Mouse (Mus musculus): Measurements from ENCODE around the gene Gdf7. TPM values are rescaled to one million over a fixed set of nuclear protein-coding genes. Genes with fewer than 3 reads are reported as not detected.

Gene Gdf7
- total RNA-seq, 2 experiments from 2014 or later = not detected

DNA sequence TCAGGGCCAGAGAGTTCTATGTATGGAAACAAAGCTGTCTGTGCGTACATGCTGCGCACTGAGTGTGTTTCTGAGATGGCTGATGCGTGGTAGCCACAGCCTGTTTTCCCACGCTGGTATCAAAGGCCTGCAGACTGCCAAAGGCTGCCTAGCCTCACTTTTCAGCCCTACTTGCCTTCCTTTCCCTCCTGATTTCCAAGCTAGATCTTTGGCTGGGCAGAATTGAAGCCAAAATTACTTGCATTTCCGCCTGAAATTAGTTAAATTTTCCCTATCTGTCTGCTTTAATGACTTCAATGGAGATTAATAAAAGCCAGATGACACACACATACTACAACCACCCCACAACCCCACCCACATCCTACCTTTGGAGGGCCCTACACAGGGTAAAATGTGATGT, 1.2 kb downstream of the Gdf7 start:
- H3K27ac ChIP-seq = no peak overlapping the region
- TF ChIP-seq CTCF (conservative IDR thresholded peaks at IDR 0.05) = no peak
- no peak overlapping the region for H3K4me3 ChIP-seq
- DNase-seq (ENCODE audit: low spot score in 2 of 2) = no peak

GRCm38 (mm10) chr12:8300111-8300480, 1.7 kb downstream of the Gdf7 start:
- H3K27ac ChIP-seq = no peak overlapping the region
- no peak for DNase-seq (ENCODE audit: low spot score in 2 of 2)
- H3K4me3 ChIP-seq = no peak overlapping the region
- no peak for TF ChIP-seq CTCF (conservative IDR thresholded peaks at IDR 0.05)

- no peak overlapping the region for H3K4me3 ChIP-seq
- no peak for TF ChIP-seq CTCF (conservative IDR thresholded peaks at IDR 0.05)
- no peak for DNase-seq (ENCODE audit: low spot score in 2 of 2)
- no peak overlapping the region for H3K27ac ChIP-seq
Observed at GRCm38 (mm10) chr12:8299143-8300110, 2.3 kb downstream of the Gdf7 start.

DNA sequence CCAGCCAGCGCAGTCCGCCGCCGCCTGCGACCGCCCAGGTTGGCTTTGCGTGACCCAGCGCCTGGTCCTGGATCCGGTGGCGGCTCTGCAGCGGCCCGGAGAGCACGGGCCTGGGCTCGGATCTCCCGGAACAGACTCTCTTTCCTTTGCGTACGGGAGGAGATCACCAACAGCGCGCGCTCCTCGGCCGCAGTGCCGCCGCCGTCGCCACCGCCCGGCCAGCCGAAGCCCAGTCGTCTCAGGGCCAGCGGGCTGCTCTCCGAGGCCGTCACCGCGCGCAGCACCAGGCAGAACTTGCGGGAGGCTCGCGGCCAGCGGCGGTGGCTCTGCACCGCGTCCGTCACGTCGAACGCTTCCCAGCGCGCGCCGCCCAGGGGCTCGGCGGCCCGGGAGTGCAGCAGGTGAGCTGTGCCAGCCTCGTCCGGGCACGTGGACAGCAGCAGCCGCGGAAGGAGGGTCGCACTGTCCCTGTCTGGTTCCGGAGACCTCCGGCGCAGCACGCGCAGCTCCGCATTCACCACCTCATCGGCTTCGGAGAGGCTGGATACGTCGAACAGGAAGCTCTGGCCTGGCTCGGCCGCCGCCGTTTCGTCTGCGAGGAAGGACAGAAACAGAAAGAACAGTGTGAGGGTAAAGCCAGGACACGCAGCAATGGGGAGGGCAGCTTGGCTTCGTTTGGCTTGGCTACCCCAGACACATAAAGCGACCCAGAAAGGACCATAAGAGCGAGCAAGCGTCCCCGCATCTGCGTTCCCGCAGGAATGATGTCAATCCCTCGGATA, 3.2 kb downstream of the Gdf7 start:
- Histone ChIP-seq H3K27ac (no peak overlapping the region), H3K4me3 (no peak overlapping the region)
- DNase-seq (ENCODE audit: low spot score in 2 of 2) = no peak
- no peak for TF ChIP-seq CTCF (conservative IDR thresholded peaks at IDR 0.05)

- no peak for TF ChIP-seq CTCF (conservative IDR thresholded peaks at IDR 0.05)
- no peak overlapping the region for H3K27ac ChIP-seq
- no peak overlapping the region for H3K4me3 ChIP-seq
- DNase-seq (ENCODE audit: low spot score in 2 of 2) = no peak
Observed at GRCm38 (mm10) chr12:8297586-8298214, 4.1 kb downstream of the Gdf7 start.

DNA sequence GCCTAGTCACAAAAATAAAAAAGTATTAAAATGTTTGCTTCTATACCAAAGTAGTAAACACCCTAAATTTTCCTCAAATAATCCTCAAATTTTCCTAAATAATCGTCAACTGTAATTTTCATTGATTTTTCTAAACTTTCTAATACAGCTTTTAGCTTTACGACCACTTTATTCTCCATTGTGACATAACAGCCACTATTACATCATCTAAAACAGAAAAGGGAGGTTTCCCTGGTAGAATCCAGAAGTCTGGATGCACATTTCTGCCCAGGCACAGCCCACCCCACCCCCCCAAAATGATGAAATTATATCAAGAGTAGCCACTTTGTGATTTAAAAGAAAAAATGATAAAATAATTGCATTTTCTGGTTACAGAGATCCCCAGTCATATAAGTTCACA, 5.6 kb downstream of the Gdf7 start:
- no peak for TF ChIP-seq CTCF (conservative IDR thresholded peaks at IDR 0.05)
- no peak for DNase-seq (ENCODE audit: low spot score in 2 of 2)
- H3K27ac ChIP-seq = no peak overlapping the region
- no peak overlapping the region for H3K4me3 ChIP-seq

DNA sequence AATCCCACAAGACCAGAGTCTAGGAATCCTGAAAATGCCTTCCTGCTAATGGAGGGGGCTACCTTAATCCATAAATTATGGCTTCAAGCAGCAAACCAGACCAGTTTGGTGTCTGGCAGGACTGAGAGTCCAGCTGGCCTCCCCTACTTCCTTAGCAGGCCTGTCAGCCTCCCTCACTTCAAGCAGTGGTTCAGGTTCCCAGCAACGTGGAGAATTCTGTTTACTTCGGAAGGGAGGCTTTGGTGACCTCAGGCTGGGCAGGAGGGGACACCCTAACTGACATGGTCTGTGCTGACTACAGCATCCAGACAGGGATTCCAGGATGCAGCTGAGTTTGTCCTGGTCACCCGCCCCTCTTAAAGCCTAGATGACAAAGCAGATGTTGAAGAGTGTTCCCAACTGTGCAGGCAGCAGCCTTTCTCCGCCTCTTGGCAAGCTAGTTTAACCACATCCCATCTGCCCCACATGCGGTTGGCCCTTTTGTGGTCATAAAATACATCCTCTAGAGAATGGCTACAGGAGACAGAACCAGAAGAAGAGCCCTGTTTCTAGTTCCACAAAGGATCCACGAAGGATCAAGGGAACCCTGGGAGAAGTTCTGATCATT, 6.3 kb downstream of the Gdf7 start:
- no peak for DNase-seq (ENCODE audit: low spot score in 2 of 2)
- Histone ChIP-seq H3K27ac (no peak overlapping the region), H3K4me3 (no peak overlapping the region)
- no peak for TF ChIP-seq CTCF (conservative IDR thresholded peaks at IDR 0.05)

- H3K27ac ChIP-seq = 0 out of 2 replicates have a peak overlapping the region, but pooled peaks have one; percentile 18
Observed at GRCm38 (mm10) chr12:8291157-8291853, 10.4 kb downstream of the Gdf7 start.

DNA sequence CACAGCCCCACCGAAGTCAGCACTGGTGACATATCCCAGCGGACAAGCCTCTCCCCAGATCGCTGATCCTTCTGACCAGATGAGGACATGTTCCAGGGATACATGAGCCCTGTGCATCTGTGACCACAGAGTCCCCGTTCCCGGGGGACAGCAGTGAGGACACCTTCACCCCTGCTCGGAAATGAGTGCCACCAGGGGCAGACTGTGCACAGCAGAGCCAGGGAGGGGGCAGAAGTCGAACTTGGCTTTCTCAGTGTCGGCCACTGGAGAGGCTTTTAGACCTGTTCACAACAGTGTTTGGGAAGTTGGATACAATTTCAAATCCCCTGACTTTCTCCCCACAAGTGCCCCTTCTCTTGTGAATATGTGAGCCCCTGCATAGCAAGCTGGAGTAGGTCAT, 12.3 kb downstream of the Gdf7 start:
- no peak overlapping the region for H3K27ac ChIP-seq
- no peak for TF ChIP-seq CTCF (conservative IDR thresholded peaks at IDR 0.05)
- H3K4me3 ChIP-seq = no peak overlapping the region
- DNase-seq (ENCODE audit: low spot score in 2 of 2) = no peak

More at GRCm38 (mm10) chr12:8291157-8291853, 10.4 kb downstream of the Gdf7 start:
- TF ChIP-seq CTCF (conservative IDR thresholded peaks at IDR 0.05) = no peak
- peak overlapping the region; percentile 49 for H3K4me3 ChIP-seq
- no peak for DNase-seq (ENCODE audit: low spot score in 2 of 2)

- no peak for DNase-seq (ENCODE audit: low spot score in 2 of 2)
- TF ChIP-seq CTCF (conservative IDR thresholded peaks at IDR 0.05) = no peak
- no peak overlapping the region for H3K27ac ChIP-seq
- no peak overlapping the region for H3K4me3 ChIP-seq
Observed at GRCm38 (mm10) chr12:8289099-8289498, 12.7 kb downstream of the Gdf7 start.

- no peak overlapping the region for H3K27ac ChIP-seq
- H3K4me3 ChIP-seq = no peak overlapping the region
- TF ChIP-seq CTCF (conservative IDR thresholded peaks at IDR 0.05) = peak; percentile 33
- no peak for DNase-seq (ENCODE audit: low spot score in 2 of 2)
Observed at GRCm38 (mm10) chr12:8287970-8288369, 13.8 kb downstream of the Gdf7 start.

All from layer of hippocampus, adult 2 months (tissue).